Mouse (Mus musculus) hindbrain, embryonic 11.5 days (tissue): ENCODE measurements around the gene Gm20388. TPM values are rescaled to one million over a fixed set of nuclear protein-coding genes. Genes with fewer than 3 reads are reported as not detected.

Experiments
- ATAC-seq: fragments of 200-750 bp; cut with Nextera tagmentation; 2 replicates; pipeline ENCODE4 v1.8.0; 2017; ENCODE audit warnings: mild to moderate bottlenecking, moderate TSS enrichment, moderate library complexity; ENCODE audit not compliant: low FRiP score
- DNase-seq: peaks from one replicate; pipeline ENCODE4 v3.0.0-alpha.2; 2015; ENCODE audit warnings: low spot score
- H3K27ac ChIP-seq: fragments of 300-500 bp; sonication (generic); 2 replicates; pipeline ENCODE4 v1.5.1; 2014; ENCODE audit warnings: mild to moderate bottlenecking, low read depth, low read length
- H3K27me3 ChIP-seq: fragments of 300-500 bp; sonication (generic); 2 replicates; pipeline ENCODE4 v1.6.1; 2014; ENCODE audit warnings: mild to moderate bottlenecking, low read length, moderate library complexity, mixed read lengths; ENCODE audit not compliant: control insufficient read depth, insufficient read depth
- H3K36me3 ChIP-seq: fragments of 300-500 bp; sonication (generic); 2 replicates; pipeline ENCODE4 v1.6.1; 2014; ENCODE audit warnings: mild to moderate bottlenecking, low read length, moderate library complexity, mixed read lengths; ENCODE audit not compliant: control insufficient read depth, insufficient read depth
- H3K4me1 ChIP-seq: fragments of 300-500 bp; sonication (generic); replicated peaks from 2 replicates; pipeline ENCODE4 v1.6.1; 2014; ENCODE audit warnings: low read length, mixed read lengths; ENCODE audit not compliant: control insufficient read depth, insufficient read depth
- H3K4me2 ChIP-seq: fragments of 300-500 bp; sonication (generic); replicated peaks from 2 replicates; pipeline ENCODE4 v1.6.1; 2014; ENCODE audit warnings: mild to moderate bottlenecking, low read depth, low read length
- H3K4me3 ChIP-seq: fragments of 300-500 bp; sonication (generic); 2 replicates; pipeline ENCODE4 v1.5.1; 2014; ENCODE audit warnings: low read depth, low read length
- H3K9ac ChIP-seq: fragments of 300-500 bp; sonication (generic); 2 replicates; pipeline ENCODE4 v1.6.1; 2014; ENCODE audit warnings: low read depth, low read length
- H3K9me3 ChIP-seq: fragments of 300-500 bp; sonication (generic); 2 replicates; pipeline ENCODE4 v1.6.1; 2016; ENCODE audit warnings: low read length; ENCODE audit not compliant: control insufficient read depth
- WGBS: fragments of 180-500 bp; shearing (Covaris S2); extraction: QIAGEN DNeasy Blood & Tissue Kit; methylation state at CpG from one replicate; pipeline ENCODE4 v1.1.7; 2014; 5-methylcytosine and 5-hydroxymethylcytosine counted together
- polyA plus RNA-seq: library from polyadenylated mRNA; unstranded; fragments of >200 nt; fragmentation: Nextera tagmentation; extraction: Ambion mirVana; gene quantifications from 2 replicates; pipeline ENCODE4 v1.2.1, GENCODE M21; 2014

Gene Gm20388
- polyA plus RNA-seq, 1 experiment from 2014 or later, result 11.8 TPM

DNA sequence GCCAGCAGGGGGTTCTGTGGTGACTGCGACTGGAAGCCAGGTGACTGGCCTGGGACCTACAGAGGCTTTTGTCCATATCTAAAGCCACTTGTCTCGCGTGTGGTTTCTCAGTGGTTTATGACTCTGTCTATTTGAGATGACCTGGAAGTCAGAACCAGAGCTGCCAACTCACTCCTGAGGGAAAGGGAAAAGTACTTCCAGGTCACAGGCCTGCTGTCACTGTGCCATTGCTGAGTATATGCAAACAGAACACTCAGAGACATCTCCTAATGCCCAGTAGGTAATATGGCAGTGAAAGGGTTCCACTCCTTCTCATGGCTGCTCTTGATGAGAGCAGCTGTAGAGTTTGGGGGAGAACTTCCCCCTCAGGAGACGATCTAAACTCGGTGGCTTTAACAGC is 2088.6 kb downstream of the Gm20388 start:
- peaks cover 10% of the 10 kb centered on the region; the same call in 1 of the 2 replicates for H3K36me3 ChIP-seq
- whole genome bisulfite sequencing, result 89% methylated on average over 5 of the region's 5 CpGs

DNA sequence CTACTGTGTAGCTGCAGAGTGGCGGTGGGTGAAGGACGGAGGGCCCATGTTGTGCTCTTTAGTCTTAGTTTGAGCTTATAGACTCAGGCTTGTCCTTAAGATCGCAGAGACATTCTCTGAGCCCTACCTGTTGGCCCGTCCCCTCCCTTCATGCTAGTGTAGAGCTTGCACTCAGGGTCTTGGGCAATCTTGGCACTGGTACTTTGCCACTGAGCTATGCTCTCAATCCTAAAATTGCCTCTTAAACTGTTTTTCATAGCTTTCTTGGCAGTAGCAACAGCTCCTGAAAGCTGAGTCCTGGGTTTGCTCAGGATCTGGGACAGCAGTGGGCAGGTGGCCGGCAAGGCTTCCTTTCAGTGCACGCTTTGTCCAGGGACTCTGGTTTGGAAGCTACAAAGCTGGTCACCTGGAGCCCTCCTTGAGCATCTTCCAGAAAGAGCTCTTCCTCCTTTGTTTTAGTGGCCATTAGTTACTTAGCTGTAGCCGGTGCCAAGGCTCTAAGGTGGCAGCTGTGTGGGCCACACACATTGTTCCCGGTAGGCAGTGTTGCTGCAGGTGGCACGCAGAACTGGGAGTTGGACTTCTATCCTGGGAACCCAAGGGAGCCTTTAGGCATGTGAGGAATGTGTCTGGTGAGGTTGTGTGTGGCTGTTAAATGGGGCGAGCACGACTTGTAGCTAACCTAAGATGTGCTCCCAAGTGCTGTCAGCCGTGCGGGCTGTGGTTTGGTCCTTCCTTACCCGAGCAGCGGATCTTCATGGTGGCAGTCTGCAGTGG is 2090.9 kb downstream of the Gm20388 start:
- H3K4me3 ChIP-seq, result no peak overlapping the region
- H3K27me3 ChIP-seq, result no peaks in the 10 kb centered on the region
- H3K4me1 ChIP-seq, result no peaks in the 10 kb centered on the region
- H3K9me3 ChIP-seq, result no peaks in the 10 kb centered on the region
- 90% methylated on average over 15 of the region's 15 CpGs for WGBS
- no peak overlapping the region for H3K9ac ChIP-seq
- ATAC-seq (no peak), DNase-seq (no peak)
- peaks cover 10% of the 10 kb centered on the region; the same call in 1 of the 2 replicates for H3K36me3 ChIP-seq
- H3K27ac ChIP-seq, result no peak overlapping the region
- H3K4me2 ChIP-seq, result no peak overlapping the region

More for the DNA sequence above, 2088.6 kb downstream of the Gm20388 start:
- no peak overlapping the region for H3K4me3 ChIP-seq
- no peak overlapping the region for H3K9ac ChIP-seq
- no peak for DNase-seq
- no peaks in the 10 kb centered on the region for H3K4me1 ChIP-seq
- no peak overlapping the region for H3K27ac ChIP-seq
- no peak for ATAC-seq
- H3K9me3 ChIP-seq, result no peaks in the 10 kb centered on the region
- H3K27me3 ChIP-seq, result no peaks in the 10 kb centered on the region
- H3K4me2 ChIP-seq, result no peak overlapping the region

DNA sequence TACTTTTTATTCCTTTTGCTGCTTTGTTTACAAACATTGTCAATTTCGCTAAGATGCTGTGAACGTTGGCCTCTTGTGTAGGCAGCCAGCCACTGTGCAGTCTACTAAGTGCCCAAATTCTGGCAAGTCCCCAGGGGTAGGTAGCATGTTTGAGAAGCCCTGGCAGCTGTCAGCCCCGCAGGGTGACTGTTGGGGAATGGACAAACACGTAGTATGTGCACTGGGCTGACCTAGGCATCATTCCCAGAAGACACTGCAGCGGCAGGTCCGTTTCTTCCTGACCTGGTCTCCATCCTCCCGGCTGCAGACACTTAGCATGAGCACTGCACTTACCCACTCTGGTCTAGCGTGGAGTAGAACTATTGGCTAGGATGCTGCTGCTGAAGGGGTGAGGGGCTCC is 2093.0 kb downstream of the Gm20388 start:
- Histone ChIP-seq H3K9me3 (no peaks in the 10 kb centered on the region), H3K4me1 (no peaks in the 10 kb centered on the region), H3K9ac (no peak overlapping the region), H3K4me2 (no peak overlapping the region), H3K27ac (no peak overlapping the region), H3K36me3 (0 out of 2 replicates have a peak, but pooled peaks cover 8% of the 10 kb centered on the region), H3K27me3 (no peaks in the 10 kb centered on the region), H3K4me3 (no peak overlapping the region)
- WGBS, result 89% methylated on average over 8 of the region's 8 CpGs
- ATAC-seq, result no peak
- no peak for DNase-seq

DNA sequence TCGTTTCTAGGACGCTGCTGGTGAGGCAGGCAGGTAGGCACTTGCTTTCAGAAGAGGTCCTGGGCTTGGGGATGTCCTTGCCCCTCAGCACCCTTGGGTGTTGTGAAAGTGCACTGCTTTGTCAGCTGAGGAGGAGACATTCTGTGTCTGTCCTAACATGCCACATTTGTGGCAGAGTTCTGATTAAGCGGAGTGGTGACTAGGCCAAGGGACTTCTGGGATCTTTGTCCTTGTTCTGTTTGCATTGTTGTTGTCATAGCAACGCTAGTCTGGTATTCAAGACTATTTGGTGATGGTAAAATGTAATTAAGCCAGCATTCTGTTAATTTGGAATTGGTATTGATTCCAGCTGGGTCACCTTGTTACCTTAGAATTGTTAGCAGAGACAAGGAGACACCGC is 2093.5 kb downstream of the Gm20388 start:
- ATAC-seq (no peak), DNase-seq (no peak)
- H3K36me3 ChIP-seq, result 0 out of 2 replicates have a peak, but pooled peaks cover 8% of the 10 kb centered on the region
- WGBS, result 79% methylated on average over 5 of the region's 5 CpGs
- no peak overlapping the region for H3K27ac ChIP-seq
- no peak overlapping the region for H3K4me2 ChIP-seq
- H3K9me3 ChIP-seq, result no peaks in the 10 kb centered on the region
- no peak overlapping the region for H3K9ac ChIP-seq
- H3K27me3 ChIP-seq, result no peaks in the 10 kb centered on the region
- H3K4me1 ChIP-seq, result no peaks in the 10 kb centered on the region
- no peak overlapping the region for H3K4me3 ChIP-seq

DNA sequence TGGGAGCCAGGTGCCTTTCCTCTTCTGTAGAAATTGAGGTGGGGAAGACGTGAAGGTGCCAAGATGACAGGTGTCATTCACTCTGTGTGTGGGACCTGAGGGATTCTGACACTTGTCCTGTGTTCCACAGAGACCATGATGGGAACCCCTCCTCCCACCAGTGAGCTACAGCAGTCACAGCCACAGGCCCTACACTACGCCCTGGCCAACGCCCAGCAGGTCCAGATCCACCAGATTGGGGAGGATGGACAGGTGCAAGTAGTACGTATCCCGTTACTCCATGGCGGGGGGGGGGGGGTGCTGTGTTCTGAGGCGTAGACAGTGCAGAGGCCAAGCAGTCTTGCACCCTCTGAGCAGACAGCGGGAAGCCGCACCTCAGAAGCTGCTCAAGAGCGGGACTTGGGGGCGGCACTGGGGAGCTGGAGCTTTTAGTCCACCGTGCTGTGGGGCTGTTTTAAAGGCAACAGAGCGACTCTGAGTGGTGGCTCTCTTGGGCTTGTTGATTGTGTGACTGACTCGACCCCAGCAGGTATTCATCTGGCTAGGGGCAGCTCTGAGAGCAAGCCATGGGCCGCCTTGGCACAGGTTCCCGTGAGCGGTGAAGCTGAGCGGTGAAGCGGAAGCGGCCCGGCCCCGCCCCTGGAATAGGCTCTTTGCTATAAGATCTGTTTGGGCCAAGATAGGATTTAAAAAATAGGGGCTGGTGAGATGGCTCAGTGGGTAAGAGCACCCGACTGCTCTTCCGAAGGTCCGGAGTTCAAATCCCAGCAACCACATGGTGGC is 2095.0 kb downstream of the Gm20388 start:
- Histone ChIP-seq H3K4me3 (no peak overlapping the region), H3K9me3 (no peaks in the 10 kb centered on the region), H3K27ac (no peak overlapping the region), H3K27me3 (no peaks in the 10 kb centered on the region), H3K4me1 (no peaks in the 10 kb centered on the region), H3K36me3 (0 out of 2 replicates have a peak, but pooled peaks cover 8% of the 10 kb centered on the region), H3K9ac (no peak overlapping the region), H3K4me2 (no peak overlapping the region)
- ATAC-seq (no peak), DNase-seq (no peak)
- 85% methylated on average over 25 of the region's 25 CpGs for WGBS

DNA sequence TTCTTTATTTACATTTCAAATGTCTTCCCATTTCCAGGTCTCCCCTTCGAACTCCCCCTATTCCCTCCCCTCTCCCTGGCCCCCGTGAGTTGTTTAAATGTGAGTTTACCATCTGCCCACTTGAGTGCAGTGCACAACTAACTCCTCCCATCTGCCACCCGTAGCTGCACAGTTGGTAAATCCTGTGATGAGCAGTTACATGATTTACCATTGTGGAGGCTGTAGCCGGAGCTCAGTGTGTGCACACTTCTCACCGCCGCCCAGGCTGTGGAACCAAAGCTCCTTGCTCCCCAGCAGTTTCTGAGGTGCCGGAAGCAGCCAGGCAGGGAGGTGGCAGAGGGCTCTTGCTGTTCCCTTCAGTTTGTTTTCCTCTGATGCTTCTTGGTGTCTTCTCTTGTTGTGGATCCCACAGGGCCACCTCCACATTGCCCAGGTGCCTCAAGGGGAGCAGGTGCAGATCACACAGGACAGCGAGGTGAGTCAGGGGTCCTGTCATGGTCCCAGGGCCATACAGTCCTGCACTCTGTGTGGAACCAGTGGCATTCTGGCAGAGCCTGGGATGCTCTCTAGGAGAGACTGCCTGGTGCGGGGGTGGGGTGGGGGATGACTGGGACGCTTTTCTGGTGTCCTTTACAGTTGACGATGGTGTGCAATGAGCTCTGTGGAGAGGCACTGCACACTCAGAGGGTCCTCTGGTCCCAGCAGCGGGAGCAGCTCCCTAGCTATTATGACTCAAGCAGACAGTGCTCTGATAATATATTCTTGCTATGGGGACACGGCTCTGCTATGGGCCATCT is 2096.2 kb downstream of the Gm20388 start:
- H3K27me3 ChIP-seq, result no peaks in the 10 kb centered on the region
- H3K27ac ChIP-seq, result no peak overlapping the region
- ATAC-seq, result no peak
- H3K4me2 ChIP-seq, result no peak overlapping the region
- H3K36me3 ChIP-seq, result 0 out of 2 replicates have a peak, but pooled peaks cover 5% of the 10 kb centered on the region
- H3K9me3 ChIP-seq, result no peaks in the 10 kb centered on the region
- H3K4me3 ChIP-seq, result no peak overlapping the region
- no peaks in the 10 kb centered on the region for H3K4me1 ChIP-seq
- 91% methylated on average over 13 of the region's 13 CpGs for WGBS
- H3K9ac ChIP-seq, result no peak overlapping the region
- no peak for DNase-seq

DNA sequence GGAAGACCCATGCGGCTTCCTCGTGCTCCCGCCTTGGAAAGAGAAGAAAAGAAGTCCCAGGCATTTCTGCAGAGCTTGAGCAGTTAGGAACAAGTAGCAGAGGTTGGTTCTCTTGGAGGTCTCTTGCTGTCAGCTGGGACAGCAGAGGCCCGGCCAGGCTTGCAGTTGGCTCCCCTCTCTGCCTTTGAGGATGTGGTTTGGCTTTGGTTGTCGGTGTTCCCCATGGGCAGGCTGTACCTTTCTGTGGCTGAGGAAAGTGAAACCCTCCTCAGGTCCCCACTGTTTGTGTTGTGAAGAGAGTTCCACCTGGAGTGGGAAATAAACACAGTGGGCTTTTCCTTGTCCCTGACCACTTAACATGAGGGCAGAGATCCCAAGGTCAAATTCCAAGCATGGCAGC is 2097.8 kb downstream of the Gm20388 start:
- Histone ChIP-seq H3K27me3 (no peaks in the 10 kb centered on the region), H3K9ac (no peak overlapping the region), H3K27ac (no peak overlapping the region), H3K4me3 (no peak overlapping the region), H3K4me1 (no peaks in the 10 kb centered on the region), H3K36me3 (0 out of 2 replicates have a peak, but pooled peaks cover 5% of the 10 kb centered on the region), H3K4me2 (no peak overlapping the region), H3K9me3 (no peaks in the 10 kb centered on the region)
- DNase-seq (no peak), ATAC-seq (no peak)
- 91% methylated on average over 5 of the region's 5 CpGs for WGBS

DNA sequence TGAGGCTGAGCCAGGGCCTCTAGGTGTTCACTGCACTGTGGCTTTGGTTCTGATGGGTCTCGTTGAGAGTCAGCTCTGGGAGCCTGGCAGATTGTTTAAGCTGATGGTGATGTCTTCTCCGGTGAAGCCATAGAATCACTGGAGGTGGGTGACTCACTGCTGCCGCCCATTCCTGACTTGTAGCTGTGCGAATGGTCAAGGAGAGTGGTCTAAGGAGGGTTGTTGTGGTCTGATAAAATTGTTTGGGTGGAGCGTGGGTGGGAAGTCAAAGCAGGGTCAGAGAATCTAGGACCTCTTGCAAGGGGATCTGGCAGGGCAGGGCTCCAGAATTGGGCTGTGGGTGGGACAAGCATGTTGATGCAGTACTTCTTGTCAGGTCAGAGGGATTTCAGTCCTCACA is 2100.0 kb downstream of the Gm20388 start:
- DNase-seq, result no peak
- Histone ChIP-seq H3K4me1 (no peaks in the 10 kb centered on the region), H3K27ac (no peak overlapping the region), H3K27me3 (no peaks in the 10 kb centered on the region), H3K9ac (no peak overlapping the region), H3K4me3 (no peak overlapping the region), H3K36me3 (0 out of 2 replicates have a peak, but pooled peaks cover 5% of the 10 kb centered on the region), H3K4me2 (no peak overlapping the region), H3K9me3 (no peaks in the 10 kb centered on the region)
- no peak for ATAC-seq
- WGBS, result 83% methylated on average over 5 of the region's 5 CpGs
